22 mouse cellular contexts compared by ENCODE assay signal in the genomic region with DNA sequence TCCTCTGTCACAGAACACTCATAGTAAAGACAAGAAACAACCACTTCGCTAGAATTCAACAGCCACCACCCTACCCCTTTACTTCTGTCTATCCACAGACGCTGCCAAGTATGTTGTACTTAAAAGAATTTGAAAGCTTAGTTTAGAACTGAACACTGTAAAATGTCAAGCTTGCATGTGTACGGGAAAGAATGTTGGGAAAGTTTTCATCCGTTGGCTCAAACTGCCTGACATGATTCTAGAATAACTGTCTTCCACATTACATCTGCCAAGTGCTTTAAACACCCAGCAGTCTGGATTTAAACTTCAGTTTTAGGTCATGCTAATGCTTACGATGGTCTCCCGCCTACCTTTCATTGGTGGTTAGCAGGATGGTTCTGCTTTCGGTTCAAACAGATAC. TPM values are rescaled to one million over a fixed set of nuclear protein-coding genes. Genes with fewer than 3 reads are reported as not detected.
DNase-seq lines count a peak whose midpoint lies in the region; ATAC-seq and TF ChIP-seq lines count a peak whose summit lies in the region.
"Had no signal": no experiment of that assay in that cellular context is flagged by ENCODE, and none has a peak within 500 bp of the region (broad histone marks: within the 10 kb centered on the region; RNA-seq: fewer than 3 reads in every experiment).

No protein-coding gene starts in this region.

- intact Hi-C loops in left cerebral cortex, postnatal 14 days (cut with DNase I), result no loop called here

- DNase-seq in frontal cortex, postnatal 14 days (ENCODE audit: low spot score in 2 of 2), result no peak
- DNase-seq in left cerebral cortex, postnatal 14 days (ENCODE audit: low spot score in 2 of 2), result peak; percentile 7 to 68
- DNase-seq in left cerebral cortex, adult 11 months (ENCODE audit: low spot score), result no peak
- no peak for DNase-seq in testis, postnatal 10 days (ENCODE audit: low spot score)
- no peak for DNase-seq in lung, postnatal 36 days
- DNase-seq: adrenal gland, adult 2 months; adrenal gland, postnatal 14 days; cerebellum, adult 11-12 months; cerebellum, adult 8-10 months; cerebellum, postnatal 10 days; cerebellum, postnatal 36 days; embryo, embryonic 11 days; gastrocnemius, postnatal 25 days; heart, adult 2 months had no signal

- no peak for TF ChIP-seq CTCF in testis, adult 2 months (IDR thresholded peaks at IDR 0.05; ENCODE audit: control insufficient read depth, insufficient read depth, insufficient replicate concordance, low read depth, low read length)

- 0 out of 2 replicates have a peak overlapping the region, but pooled peaks have one; percentile 27 for H3K27ac ChIP-seq in testis, adult 2 months (ENCODE audit: control insufficient read depth, insufficient read depth, low read depth, low read length)
- H3K27ac ChIP-seq: embryonic facial prominence, embryonic 15.5 days; forebrain, embryonic 15.5 days; heart, adult 2 months; heart, embryonic 10.5 days; hindbrain, embryonic 12.5 days; hindbrain, embryonic 15.5 days had no signal

- peaks cover 4% of the 10 kb centered on the region for H3K4me1 ChIP-seq in testis, adult 2 months (ENCODE audit: control insufficient read depth, insufficient read depth, low read length)
- H3K4me1 ChIP-seq: embryonic facial prominence, embryonic 15.5 days; forebrain, embryonic 15.5 days; heart, embryonic 10.5 days; hindbrain, embryonic 12.5 days; hindbrain, embryonic 15.5 days had no signal

- H3K36me3 ChIP-seq in testis, adult 2 months (ENCODE audit: control insufficient read depth, insufficient read depth, low read length), result no peaks in the 10 kb centered on the region
- H3K36me3 ChIP-seq: embryonic facial prominence, embryonic 15.5 days; forebrain, embryonic 15.5 days; heart, embryonic 10.5 days; hindbrain, embryonic 12.5 days; hindbrain, embryonic 15.5 days had no signal

- peak; percentile 73; the same call in 1 of the 2 replicates for ATAC-seq in frontal cortex, adult (ENCODE audit: low TSS enrichment)
- ATAC-seq: CD4-positive, CD25-positive, alpha-beta regulatory T cell, adult 4 months; forebrain, embryonic 15.5 days had no signal

- no peaks in the 10 kb centered on the region for H3K27me3 ChIP-seq in testis, adult 2 months (ENCODE audit: control insufficient read depth, insufficient read depth, low read length)
- H3K27me3 ChIP-seq: embryonic facial prominence, embryonic 15.5 days; forebrain, embryonic 15.5 days; hindbrain, embryonic 12.5 days; hindbrain, embryonic 15.5 days had no signal

- H3K4me3 ChIP-seq in testis, adult 2 months (ENCODE audit: control insufficient read depth, low read depth, low read length), result no peak overlapping the region
- H3K4me3 ChIP-seq: embryonic facial prominence, embryonic 15.5 days; forebrain, embryonic 15.5 days; heart, adult 2 months; heart, embryonic 10.5 days; hindbrain, embryonic 12.5 days; hindbrain, embryonic 15.5 days had no signal

- TF ChIP-seq POLR2A in testis, adult 2 months (IDR thresholded peaks at IDR 0.05; ENCODE audit: control insufficient read depth, low read depth, low read length), result no peak

RNA-seq across cellular contexts. Expression of a gene that starts 54.1 kb away (rescaled TPM):
- total RNA-seq in left cerebral cortex, postnatal 14 days (2021), result 10 to 100 TPM; 40.4 to 45.3 TPM
- polyA plus RNA-seq in testis, adult 2 months (2012; rRNA removed), result 13.3 and 14.0 TPM in 2 replicates

Comparison
In these comparisons a context has a peak if more than half of its experiments do, and no peak if none do; other contexts are left out.
1. DNase-seq: peak in left cerebral cortex, postnatal 14 days (2 of 2); none in frontal cortex, postnatal 14 days (0 of 2), left cerebral cortex, adult 11 months (single experiment), testis, postnatal 10 days (single experiment) and lung, postnatal 36 days (single experiment).